Mouse (Mus musculus) heart, embryonic 16.5 days (tissue): ENCODE data around the gene Tpi1. TPM values are rescaled to one million over a fixed set of nuclear protein-coding genes. Genes with fewer than 3 reads are reported as not detected.

Source experiments
- polyA plus RNA-seq: library from polyadenylated mRNA; unstranded; fragments of >200 nt; fragmentation: Nextera tagmentation; extraction: Ambion mirVana; gene quantifications from 2 replicates; pipeline ENCODE4 v1.2.1, GENCODE M21; 2015

The Tpi1 gene
- polyA plus RNA-seq, 1 experiment from 2014 or later, result 1,576 TPM

Other genes with a start within 250 kb of the Tpi1 start
- gene C1rb, start 244.0 kb downstream of the Tpi1 start, polyA plus RNA-seq, result not detected in 2 replicates
- 0.05 and 0.06 TPM in 2 replicates for gene C1s2, start 178.2 kb downstream of the Tpi1 start, polyA plus RNA-seq
- 50.1 and 54.2 TPM in 2 replicates for gene Lpcat3, start 151.3 kb downstream of the Tpi1 start, polyA plus RNA-seq
- gene Emg1, start 102.1 kb downstream of the Tpi1 start, polyA plus RNA-seq, result 125 and 133 TPM in 2 replicates
- 347 and 355 TPM in 2 replicates for gene Phb2, start 102.0 kb downstream of the Tpi1 start, polyA plus RNA-seq
- 14.6 and 31.3 TPM in 2 replicates for gene Ptpn6, start 75.6 kb downstream of the Tpi1 start, polyA plus RNA-seq
- gene Grcc10, start 72.9 kb downstream of the Tpi1 start, polyA plus RNA-seq, result 429 and 447 TPM in 2 replicates
- gene Gm45234, start 58.3 kb downstream of the Tpi1 start, polyA plus RNA-seq, result not detected in 2 replicates
- 9.4 and 10.4 TPM in 2 replicates for gene Atn1, start 57.8 kb downstream of the Tpi1 start, polyA plus RNA-seq
- gene Eno2, start 44.6 kb downstream of the Tpi1 start, polyA plus RNA-seq, result 3.7 and 4.3 TPM in 2 replicates
- 2.5 and 5.7 TPM in 2 replicates for gene Lrrc23, start 34.6 kb downstream of the Tpi1 start, polyA plus RNA-seq
- gene Spsb2, start 5.6 kb downstream of the Tpi1 start, polyA plus RNA-seq, result 7.4 and 9.2 TPM in 2 replicates
- gene Usp5, start 15.2 kb upstream of the Tpi1 start, polyA plus RNA-seq, result 104 and 112 TPM in 2 replicates
- gene Cdca3, start 15.3 kb upstream of the Tpi1 start, polyA plus RNA-seq, result 126 and 136 TPM in 2 replicates
- gene Gnb3, start 26.0 kb upstream of the Tpi1 start, polyA plus RNA-seq, result 3.8 and 4.2 TPM in 2 replicates
- 12.3 and 15.2 TPM in 2 replicates for gene P3h3, start 43.5 kb upstream of the Tpi1 start, polyA plus RNA-seq
- 2.4 and 2.7 TPM in 2 replicates for gene Gpr162, start 49.7 kb upstream of the Tpi1 start, polyA plus RNA-seq
- 0.25 and 2.1 TPM in 2 replicates for gene Cd4, start 73.9 kb upstream of the Tpi1 start, polyA plus RNA-seq
- gene Lag3, start 97.4 kb upstream of the Tpi1 start, polyA plus RNA-seq, result 1.1 and 1.7 TPM in 2 replicates
- gene Ptms, start 105.8 kb upstream of the Tpi1 start, polyA plus RNA-seq, result 203 and 265 TPM in 2 replicates
- gene Mlf2, start 117.1 kb upstream of the Tpi1 start, polyA plus RNA-seq, result 387 and 398 TPM in 2 replicates
- 141 and 145 TPM in 2 replicates for gene Cops7a, start 151.2 kb upstream of the Tpi1 start, polyA plus RNA-seq
- gene Pianp, start 182.4 kb upstream of the Tpi1 start, polyA plus RNA-seq, result 0.54 and 0.70 TPM in 2 replicates
- gene Zfp384, start 194.8 kb upstream of the Tpi1 start, polyA plus RNA-seq, result 8.7 and 9.6 TPM in 2 replicates
- gene Ing4, start 225.5 kb upstream of the Tpi1 start, polyA plus RNA-seq, result 77.5 and 89.0 TPM in 2 replicates
- 8.0 TPM in 2 replicates for gene Acrbp, start 235.4 kb upstream of the Tpi1 start, polyA plus RNA-seq